Mouse (Mus musculus) forebrain, embryonic 14.5 days (tissue): Measurements from ENCODE around the gene Pitpnm3. TPM values are rescaled to one million over a fixed set of nuclear protein-coding genes. Genes with fewer than 3 reads are reported as not detected.

Experiments
- ATAC-seq: fragments of 200-750 bp; cut with Nextera tagmentation; 2 replicates; pipeline ENCODE4 v1.8.0; 2017; ENCODE audit warnings: mild to moderate bottlenecking, moderate library complexity
- DNase-seq: peaks from one replicate; pipeline ENCODE4 v3.0.0-alpha.2; 2015; ENCODE audit warnings: low spot score
- H3K27ac ChIP-seq: fragments of 300-500 bp; sonication (generic); 2 replicates; pipeline ENCODE4 v1.5.1; 2014; ENCODE audit warnings: low read depth, mild to moderate bottlenecking, control low read depth, low read length, moderate library complexity
- H3K27me3 ChIP-seq: fragments of 300-500 bp; sonication (generic); replicated peaks from 2 replicates; pipeline ENCODE4 v1.6.1; 2014; ENCODE audit warnings: low read length, control low read depth, mixed read lengths; ENCODE audit not compliant: control insufficient read depth, insufficient read depth
- H3K36me3 ChIP-seq: fragments of 300-500 bp; sonication (generic); 2 replicates; pipeline ENCODE4 v1.6.1; 2014; ENCODE audit warnings: low read length, control low read depth; ENCODE audit not compliant: control insufficient read depth, insufficient read depth
- H3K4me1 ChIP-seq: fragments of 300-500 bp; sonication (generic); 2 replicates; pipeline ENCODE4 v1.6.1; 2014; ENCODE audit warnings: antibody characterized with exemption, low read length, control low read depth; ENCODE audit not compliant: control insufficient read depth, insufficient read depth
- H3K4me2 ChIP-seq: fragments of 300-500 bp; sonication (generic); 2 replicates; pipeline ENCODE4 v1.6.1; 2014; ENCODE audit warnings: mild to moderate bottlenecking, control low read depth, low read length
- H3K4me3 ChIP-seq: fragments of 300-500 bp; sonication (generic); 2 replicates; pipeline ENCODE4 v1.5.1; 2014; ENCODE audit warnings: low read depth, low read length, control low read depth
- H3K9ac ChIP-seq: fragments of 300-500 bp; sonication (generic); 2 replicates; pipeline ENCODE4 v1.6.1; 2014; ENCODE audit warnings: mild to moderate bottlenecking, low read length, control low read depth, moderate library complexity
- H3K9me3 ChIP-seq: fragments of 300-500 bp; sonication (generic); replicated peaks from 2 replicates; pipeline ENCODE4 v1.6.1; 2016; ENCODE audit warnings: low read length, control low read depth, mixed read lengths; ENCODE audit not compliant: control insufficient read depth
- WGBS: fragments of 180-500 bp; shearing (Covaris S2); extraction: QIAGEN DNeasy Blood & Tissue Kit; methylation state at CpG from one replicate; pipeline ENCODE4 v1.1.7; 2014; 5-methylcytosine and 5-hydroxymethylcytosine counted together
- polyA plus RNA-seq: library from polyadenylated mRNA; unstranded; fragments of >200 nt; fragmentation: Nextera tagmentation; extraction: Ambion mirVana; gene quantifications from 2 replicates; pipeline ENCODE4 v1.2.1, GENCODE M21; 2014

The Pitpnm3 gene
- polyA plus RNA-seq, 1 experiment from 2014 or later: 0.94 TPM

DNA sequence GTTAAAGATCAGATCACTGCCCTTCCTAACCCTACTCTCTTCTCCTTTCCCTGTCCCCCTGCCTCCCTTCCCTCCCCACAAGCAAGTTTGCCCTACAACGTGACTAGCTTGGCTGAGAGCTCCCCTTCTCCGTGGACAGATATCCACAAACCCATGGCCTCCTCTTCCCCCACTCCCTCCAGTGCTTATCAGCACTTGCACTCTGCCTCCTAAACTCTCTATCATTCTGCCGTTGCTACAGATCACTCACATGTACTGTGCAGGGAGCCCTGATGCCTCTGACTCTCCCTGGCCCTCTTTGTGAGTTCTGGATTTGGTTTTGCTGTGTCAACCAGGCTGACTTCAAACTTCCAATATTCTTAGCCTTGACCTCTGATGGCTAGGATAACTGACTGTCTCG, 114.6 kb downstream of the Pitpnm3 start:
- H3K9ac ChIP-seq: no peak overlapping the region
- no peak overlapping the region for H3K4me3 ChIP-seq
- H3K4me2 ChIP-seq: no peak overlapping the region
- ATAC-seq (no peak), DNase-seq (no peak)
- WGBS: 85% methylated on average over 4 of the region's 4 CpGs
- no peaks in the 10 kb centered on the region for H3K27me3 ChIP-seq
- peaks cover 6% of the 10 kb centered on the region for H3K4me1 ChIP-seq
- H3K36me3 ChIP-seq: no peaks in the 10 kb centered on the region
- H3K9me3 ChIP-seq: no peaks in the 10 kb centered on the region
- no peak overlapping the region for H3K27ac ChIP-seq

DNA sequence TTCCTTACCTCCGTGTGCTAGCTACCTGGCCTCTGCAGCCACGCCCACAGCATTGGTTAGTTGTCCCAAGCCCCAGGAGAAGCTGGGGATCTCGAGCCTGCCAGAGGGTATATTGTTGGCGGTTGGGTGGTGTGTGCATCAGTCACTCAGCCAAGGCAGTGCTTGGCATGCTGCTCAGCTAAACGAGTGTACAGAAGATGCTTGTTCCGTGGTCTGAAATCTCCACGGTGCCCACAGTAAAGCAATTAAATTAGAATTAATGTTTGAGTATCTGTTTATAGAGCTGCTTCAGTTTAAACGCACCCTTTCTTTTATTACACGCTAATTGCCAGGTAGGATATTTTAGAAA, 118.4 kb downstream of the Pitpnm3 start:
- DNase-seq: no peak
- ATAC-seq: no peak
- Histone ChIP-seq H3K4me3 (no peak overlapping the region), H3K27me3 (no peaks in the 10 kb centered on the region), H3K4me1 (peaks cover 22% of the 10 kb centered on the region), H3K9ac (no peak overlapping the region), H3K36me3 (no peaks in the 10 kb centered on the region), H3K9me3 (no peaks in the 10 kb centered on the region), H3K4me2 (no peak overlapping the region), H3K27ac (no peak overlapping the region)
- 48% methylated on average over 9 of the region's 9 CpGs for WGBS

DNA sequence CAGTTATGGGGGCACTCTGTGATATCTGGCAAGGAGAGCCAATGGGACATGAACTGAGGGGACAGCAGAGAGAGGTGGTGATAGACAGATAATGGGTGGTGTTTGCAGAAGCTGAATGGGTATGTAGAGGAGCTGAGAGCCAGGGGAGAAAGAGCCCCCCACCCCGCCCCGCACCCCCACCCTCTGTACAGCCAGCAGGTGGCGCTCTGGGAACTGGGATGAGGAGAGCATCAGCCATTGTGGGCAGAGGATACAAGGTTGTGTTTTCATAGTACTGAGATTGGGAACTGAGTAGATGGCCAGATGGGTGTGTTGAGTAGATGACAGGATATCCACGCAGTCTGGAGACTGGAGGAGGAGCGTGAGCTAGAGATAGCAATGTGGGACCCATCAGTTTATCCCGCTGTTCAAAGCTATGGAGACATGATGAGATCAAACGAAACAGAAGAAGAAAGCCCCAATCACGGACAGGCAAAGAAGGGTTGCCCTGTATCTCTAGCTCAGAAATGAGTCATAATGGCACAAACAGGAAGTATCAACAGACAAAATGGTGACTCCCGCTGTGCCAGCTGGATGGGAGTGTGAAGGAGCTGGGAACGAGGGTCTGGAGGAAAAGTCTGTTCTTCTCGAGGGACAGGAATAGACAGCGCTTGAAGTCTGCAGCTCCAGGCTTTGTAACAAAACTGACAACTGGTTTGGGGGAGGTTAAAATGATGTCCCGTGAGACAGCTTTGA, 118.9 kb downstream of the Pitpnm3 start:
- no peak overlapping the region for H3K4me3 ChIP-seq
- no peak overlapping the region for H3K4me2 ChIP-seq
- WGBS: 81% methylated on average over 13 of the region's 13 CpGs
- DNase-seq (no peak), ATAC-seq (no peak)
- no peak overlapping the region for H3K27ac ChIP-seq
- H3K9ac ChIP-seq: no peak overlapping the region
- H3K9me3 ChIP-seq: no peaks in the 10 kb centered on the region
- H3K36me3 ChIP-seq: no peaks in the 10 kb centered on the region
- H3K27me3 ChIP-seq: no peaks in the 10 kb centered on the region
- peaks cover 28% of the 10 kb centered on the region for H3K4me1 ChIP-seq

DNA sequence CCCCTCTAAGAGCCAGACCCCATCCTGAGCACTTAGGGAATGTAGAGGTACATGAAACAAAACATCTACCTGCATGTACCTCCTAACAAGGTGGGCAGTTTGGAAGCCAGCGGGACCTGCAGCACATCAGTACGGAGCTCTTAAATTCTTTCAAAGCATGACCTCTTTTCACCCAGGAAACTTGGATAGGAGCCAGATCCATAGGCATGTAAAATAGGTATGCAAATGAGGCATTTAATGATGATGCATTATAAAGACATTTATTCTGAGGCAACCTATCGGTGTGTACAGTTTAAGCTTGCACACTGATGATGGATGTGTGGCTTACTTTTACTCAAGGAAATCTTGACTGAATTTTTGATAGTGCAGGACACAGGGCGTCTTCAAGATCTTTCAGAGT, 120.9 kb downstream of the Pitpnm3 start:
- DNase-seq (peak; percentile 54), ATAC-seq (no peak)
- Histone ChIP-seq H3K4me2 (no peak overlapping the region), H3K4me1 (peaks cover 47% of the 10 kb centered on the region), H3K4me3 (no peak overlapping the region), H3K27ac (no peak overlapping the region), H3K27me3 (no peaks in the 10 kb centered on the region), H3K9me3 (no peaks in the 10 kb centered on the region), H3K9ac (no peak overlapping the region), H3K36me3 (no peaks in the 10 kb centered on the region)
- 15% methylated on average over 4 of the region's 4 CpGs for WGBS

DNA sequence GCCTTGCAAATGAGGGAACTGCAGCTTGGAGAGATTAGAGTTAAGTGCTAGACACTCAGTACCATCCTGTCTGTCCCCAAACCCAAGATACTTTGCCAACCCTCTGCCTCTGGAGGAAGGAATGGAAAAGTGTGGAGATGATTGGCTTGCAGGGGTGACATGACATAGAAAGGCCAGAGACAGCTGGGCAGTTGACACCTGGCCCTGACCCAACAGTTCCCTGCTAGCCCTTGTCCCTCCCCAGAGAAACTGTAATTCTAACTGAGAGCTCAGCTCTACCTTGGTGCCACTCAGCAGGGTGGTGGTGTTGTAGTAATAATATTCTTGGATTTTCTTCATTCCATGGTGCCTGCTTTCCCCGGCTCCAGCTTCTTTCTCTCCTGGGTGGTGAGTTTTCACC, 123.6 kb downstream of the Pitpnm3 start:
- Histone ChIP-seq H3K9me3 (no peaks in the 10 kb centered on the region), H3K9ac (no peak overlapping the region), H3K4me1 (peaks cover 43% of the 10 kb centered on the region), H3K27ac (peak overlapping the region; percentile 61), H3K4me2 (no peak overlapping the region), H3K4me3 (no peak overlapping the region), H3K36me3 (no peaks in the 10 kb centered on the region), H3K27me3 (no peaks in the 10 kb centered on the region)
- WGBS: 54% methylated on average over 1 of the region's 1 CpGs
- DNase-seq (no peak), ATAC-seq (0 out of 2 replicates have a peak, but pooled peaks have one; percentile 33)

DNA sequence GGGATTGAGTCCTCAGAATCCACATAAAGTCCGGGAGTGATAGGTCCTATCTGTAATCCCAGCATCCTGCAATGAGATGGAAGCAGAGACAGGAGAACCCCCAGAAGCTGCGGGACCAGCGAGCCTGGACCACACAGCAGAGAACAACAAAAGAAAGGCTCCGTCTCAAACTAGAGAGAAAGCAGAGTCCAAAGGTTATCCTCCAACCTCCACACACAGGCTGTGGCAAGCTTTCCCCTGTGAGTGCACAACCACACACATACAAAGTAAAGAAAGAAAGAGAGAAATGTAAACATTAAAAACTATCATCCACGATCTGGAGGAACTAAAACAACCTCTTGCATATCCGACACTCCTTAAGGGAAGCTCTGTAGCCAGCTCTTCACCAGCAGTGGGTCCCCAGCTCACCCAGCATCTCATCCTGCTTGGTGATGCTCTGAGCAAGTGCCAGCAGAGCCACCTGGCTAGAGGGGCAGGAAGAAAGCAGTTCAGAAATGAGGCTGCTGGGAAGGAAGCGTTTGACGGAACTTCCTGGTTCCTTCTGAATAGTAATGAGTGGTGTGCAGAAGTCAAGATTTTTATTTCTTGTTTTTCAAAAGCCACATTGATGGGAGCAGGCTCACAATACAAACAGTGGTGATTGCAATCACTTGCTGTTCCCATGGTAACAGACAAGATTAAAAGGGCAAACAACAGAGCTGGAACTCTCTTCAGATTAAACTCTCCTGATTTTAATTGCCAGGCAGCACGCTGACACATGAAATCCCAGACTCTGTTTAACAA, 124.4 kb downstream of the Pitpnm3 start:
- Histone ChIP-seq H3K27me3 (no peaks in the 10 kb centered on the region), H3K9me3 (no peaks in the 10 kb centered on the region), H3K4me1 (peaks cover 41% of the 10 kb centered on the region), H3K36me3 (no peaks in the 10 kb centered on the region), H3K4me2 (no peak overlapping the region), H3K27ac (peak overlapping the region; percentile 63), H3K9ac (no peak overlapping the region), H3K4me3 (no peak overlapping the region)
- ATAC-seq (peak; percentile 69), DNase-seq (peak; percentile 72)
- 30% methylated on average over 9 of the region's 9 CpGs for WGBS

DNA sequence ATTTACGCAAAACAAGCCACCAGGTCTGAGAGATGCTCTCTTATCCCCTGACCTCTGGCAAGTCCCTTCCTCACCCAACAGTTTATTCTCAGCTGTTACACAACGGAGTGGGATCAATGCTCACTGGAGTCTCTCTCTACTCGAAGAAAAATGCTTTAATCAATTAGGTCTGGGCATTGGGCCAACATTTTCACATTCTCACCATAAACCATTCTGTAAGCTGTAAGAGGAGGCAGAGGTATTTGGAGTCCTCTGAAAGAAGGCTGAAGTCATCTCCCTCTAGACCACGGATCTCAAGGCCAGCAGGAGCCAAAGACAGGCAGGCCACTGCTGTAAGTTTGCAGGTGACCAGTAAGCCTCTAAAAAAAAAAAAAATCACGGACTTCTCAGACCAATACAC, 125.2 kb downstream of the Pitpnm3 start:
- Histone ChIP-seq H3K27me3 (no peaks in the 10 kb centered on the region), H3K36me3 (no peaks in the 10 kb centered on the region), H3K4me1 (peaks cover 40% of the 10 kb centered on the region), H3K9me3 (no peaks in the 10 kb centered on the region), H3K27ac (peak overlapping the region; percentile 63; the same call in 1 of the 2 replicates), H3K9ac (0 out of 2 replicates have a peak overlapping the region, but pooled peaks have one; percentile 5), H3K4me3 (no peak overlapping the region), H3K4me2 (no peak overlapping the region)
- peak; percentile 85 for DNase-seq
- ATAC-seq: no peak
- WGBS: 21% methylated on average over 5 of the region's 5 CpGs

DNA sequence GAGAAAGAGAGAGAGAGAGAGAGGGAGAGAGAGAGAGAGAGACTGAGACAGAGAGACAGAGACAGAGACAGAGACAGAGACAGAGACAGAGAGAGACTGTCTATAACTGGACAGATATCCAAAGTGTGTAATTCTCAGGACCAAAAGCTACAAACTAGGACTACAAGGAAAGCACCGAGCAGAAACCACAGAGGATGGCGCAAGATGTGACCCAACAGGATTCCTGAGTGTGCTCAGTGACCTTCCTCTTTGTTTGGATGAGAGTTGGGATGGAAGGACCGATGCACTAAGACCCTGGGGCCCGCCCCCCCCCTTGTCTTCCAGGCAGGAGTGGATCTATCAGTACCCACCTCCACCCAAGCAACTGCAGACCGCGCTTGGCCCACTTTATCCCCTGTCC, 130.0 kb downstream of the Pitpnm3 start:
- 88% methylated on average over 6 of the region's 6 CpGs for WGBS
- H3K4me1 ChIP-seq: peaks cover 8% of the 10 kb centered on the region
- ATAC-seq: no peak
- H3K27me3 ChIP-seq: no peaks in the 10 kb centered on the region
- no peak overlapping the region for H3K4me3 ChIP-seq
- no peak overlapping the region for H3K9ac ChIP-seq
- no peak for DNase-seq
- no peaks in the 10 kb centered on the region for H3K9me3 ChIP-seq
- H3K4me2 ChIP-seq: no peak overlapping the region
- no peak overlapping the region for H3K27ac ChIP-seq
- no peaks in the 10 kb centered on the region for H3K36me3 ChIP-seq

DNA sequence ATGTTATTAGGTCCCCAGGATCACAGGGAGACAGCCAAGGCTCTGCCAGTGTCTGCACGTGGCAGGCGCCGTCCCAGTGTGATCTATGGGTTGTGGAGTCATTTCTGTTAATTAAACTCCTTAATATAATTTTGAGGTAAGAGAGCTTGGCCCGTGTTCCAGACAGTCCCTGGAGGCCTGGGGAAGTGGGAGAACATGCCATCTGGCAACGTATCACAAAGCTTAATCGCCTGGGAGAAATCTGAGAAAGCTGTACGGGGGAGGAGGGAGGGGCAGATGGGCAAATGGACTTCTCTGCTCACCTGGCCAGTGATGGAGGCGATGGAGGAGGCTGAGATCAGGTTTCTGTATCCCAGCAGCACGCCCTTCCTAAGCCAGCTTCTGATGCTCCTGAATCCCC, 132.4 kb downstream of the Pitpnm3 start:
- peak; percentile 72 for DNase-seq
- Histone ChIP-seq H3K27ac (no peak overlapping the region), H3K4me2 (no peak overlapping the region), H3K9ac (no peak overlapping the region), H3K36me3 (no peaks in the 10 kb centered on the region), H3K27me3 (no peaks in the 10 kb centered on the region), H3K9me3 (no peaks in the 10 kb centered on the region), H3K4me1 (no peaks in the 10 kb centered on the region), H3K4me3 (no peak overlapping the region)
- 49% methylated on average over 9 of the region's 9 CpGs for WGBS
- 0 out of 2 replicates have a peak, but pooled peaks have one; percentile 34 for ATAC-seq
